Mouse (Mus musculus) stomach, embryonic 15.5 days (tissue): ENCODE data around the gene Olfr1350. TPM values are rescaled to one million over a fixed set of nuclear protein-coding genes. Genes with fewer than 3 reads are reported as not detected.
"Not testable (repeated sequence)": the region's sequence is repeated elsewhere in the genome, so short reads cannot be mapped to it uniquely, and the experiment has no call there.

ENCODE experiments used
- ATAC-seq: fragments of 200-750 bp; cut with Nextera tagmentation; 2 replicates; pipeline ENCODE4 v1.8.0; 2017; ENCODE audit warnings: low read depth, moderate number of reproducible peaks, moderate TSS enrichment; ENCODE audit not compliant: insufficient read depth, low FRiP score
- H3K27ac ChIP-seq: fragments of 300-500 bp; sonication (generic); 2 replicates; pipeline ENCODE4 v1.5.1; 2015; ENCODE audit warnings: mild to moderate bottlenecking, inconsistent platforms
- H3K27me3 ChIP-seq: fragments of 300-500 bp; sonication (generic); replicated peaks from 2 replicates; pipeline ENCODE4 v1.6.1; 2015; ENCODE audit warnings: inconsistent platforms
- H3K36me3 ChIP-seq: fragments of 300-500 bp; sonication (generic); 2 replicates; pipeline ENCODE4 v1.6.1; 2015; ENCODE audit warnings: inconsistent platforms
- H3K4me1 ChIP-seq: fragments of 300-500 bp; sonication (generic); 2 replicates; pipeline ENCODE4 v1.6.1; 2015; ENCODE audit warnings: inconsistent platforms
- H3K4me2 ChIP-seq: fragments of 300-500 bp; sonication (generic); 2 replicates; pipeline ENCODE4 v1.6.1; 2015; ENCODE audit warnings: mild to moderate bottlenecking, inconsistent platforms
- H3K4me3 ChIP-seq: fragments of 300-500 bp; sonication (generic); replicated peaks from 2 replicates; pipeline ENCODE4 v1.5.1; 2015; ENCODE audit warnings: inconsistent platforms
- H3K9ac ChIP-seq: fragments of 300-500 bp; sonication (generic); 2 replicates; pipeline ENCODE4 v1.6.1; 2015; ENCODE audit warnings: inconsistent platforms
- H3K9me3 ChIP-seq: fragments of 300-500 bp; sonication (generic); 2 replicates; pipeline ENCODE4 v1.6.1; 2016; ENCODE audit warnings: inconsistent platforms
- WGBS: fragments of 180-500 bp; shearing (Covaris S2); methylation state at CpG from one replicate; pipeline ENCODE4 v1.1.7; 2015; 5-methylcytosine and 5-hydroxymethylcytosine counted together
- polyA plus RNA-seq: library from polyadenylated mRNA; unstranded; fragments of >200 nt; fragmentation: Nextera tagmentation; extraction: Ambion mirVana; gene quantifications from 2 replicates; pipeline ENCODE4 v1.2.1, GENCODE M21; 2015

Gene Olfr1350
- not detected in 2 replicates for polyA plus RNA-seq

- no peaks in the 10 kb centered on the region for H3K9me3 ChIP-seq
- ATAC-seq = no peak
- no peaks in the 10 kb centered on the region for H3K4me1 ChIP-seq
- H3K27me3 ChIP-seq = no peaks in the 10 kb centered on the region
- H3K4me3 ChIP-seq = no peak within 1 kb of the TSS
- no peak within 1 kb of the TSS for H3K9ac ChIP-seq
- H3K4me2 ChIP-seq = no peak within 1 kb of the TSS
- no peaks in the 10 kb centered on the region for H3K36me3 ChIP-seq
- no peak within 1 kb of the TSS for H3K27ac ChIP-seq
These were observed at the start of gene Olfr1350 for GRCm38 (mm10) chr7:6564541-6564940. TSS of gene Olfr1350 (plus strand) at chr7:6564841.

- no peak overlapping the region for H3K4me2 ChIP-seq
- no peak overlapping the region for H3K9ac ChIP-seq
- no peaks in the 10 kb centered on the region for H3K4me1 ChIP-seq
- H3K4me3 ChIP-seq = no peak overlapping the region
- no peaks in the 10 kb centered on the region for H3K9me3 ChIP-seq
- H3K36me3 ChIP-seq = no peaks in the 10 kb centered on the region
- no peak for ATAC-seq
- no peaks in the 10 kb centered on the region for H3K27me3 ChIP-seq
- WGBS = 31% methylated on average over 1 of the region's 1 CpGs
- no peak overlapping the region for H3K27ac ChIP-seq
These were observed 43.0 kb upstream of the Olfr1350 start for GRCm38 (mm10) chr7:6521666-6522065.

GRCm38 (mm10) chr7:6522850-6523249, 41.8 kb upstream of the Olfr1350 start, which contains the start of gene Olfr1349:
TSS of gene Olfr1349 (minus strand) at chr7:6522950.
- H3K4me1 ChIP-seq = no peaks in the 10 kb centered on the region
- 83% methylated on average over 5 of the region's 5 CpGs for WGBS
- ATAC-seq = no peak
- H3K9ac ChIP-seq = no peak within 1 kb of the TSS
- no peak within 1 kb of the TSS for H3K4me2 ChIP-seq
- H3K27ac ChIP-seq = no peak within 1 kb of the TSS
- no peak within 1 kb of the TSS for H3K4me3 ChIP-seq
- H3K27me3 ChIP-seq = no peaks in the 10 kb centered on the region
- H3K36me3 ChIP-seq = no peaks in the 10 kb centered on the region
- no peaks in the 10 kb centered on the region for H3K9me3 ChIP-seq

GRCm38 (mm10) chr7:6525001-6525400, 39.6 kb upstream of the Olfr1350 start:
- no peak for ATAC-seq
- H3K4me3 ChIP-seq = no peak overlapping the region
- no peak overlapping the region for H3K4me2 ChIP-seq
- H3K9me3 ChIP-seq = no peaks in the 10 kb centered on the region
- no peaks in the 10 kb centered on the region for H3K4me1 ChIP-seq
- H3K27ac ChIP-seq = no peak overlapping the region
- H3K36me3 ChIP-seq = no peaks in the 10 kb centered on the region
- no peaks in the 10 kb centered on the region for H3K27me3 ChIP-seq
- WGBS = 61% methylated on average over 3 of the region's 3 CpGs
- H3K9ac ChIP-seq = no peak overlapping the region

- 69% methylated on average over 5 of the region's 5 CpGs for WGBS
- Histone ChIP-seq H3K9me3 (no peaks in the 10 kb centered on the region), H3K36me3 (no peaks in the 10 kb centered on the region), H3K4me2 (no peak overlapping the region), H3K9ac (no peak overlapping the region), H3K27me3 (no peaks in the 10 kb centered on the region), H3K27ac (no peak overlapping the region), H3K4me3 (no peak overlapping the region), H3K4me1 (no peaks in the 10 kb centered on the region)
- ATAC-seq = no peak
These were observed 38.5 kb upstream of the Olfr1350 start for GRCm38 (mm10) chr7:6526141-6526540.

- Histone ChIP-seq H3K4me1 (no peaks in the 10 kb centered on the region), H3K36me3 (no peaks in the 10 kb centered on the region), H3K9ac (no peak overlapping the region), H3K27ac (no peak overlapping the region), H3K4me2 (no peak overlapping the region), H3K4me3 (no peak overlapping the region), H3K27me3 (no peaks in the 10 kb centered on the region), H3K9me3 (no peaks in the 10 kb centered on the region)
- 50% methylated on average over 8 of the region's 8 CpGs for WGBS
- ATAC-seq = no peak
These were observed 21.6 kb downstream of the Olfr1350 start for GRCm38 (mm10) chr7:6586096-6586759.

GRCm38 (mm10) chr7:6588766-6589165, 24.1 kb downstream of the Olfr1350 start:
- H3K27ac ChIP-seq, H3K9me3 ChIP-seq, H3K4me2 ChIP-seq, ATAC-seq, H3K36me3 ChIP-seq, H3K9ac ChIP-seq, H3K4me3 ChIP-seq, H3K4me1 ChIP-seq, H3K27me3 ChIP-seq: not testable (repeated sequence)
- 83% methylated on average over 13 of the region's 13 CpGs for WGBS

GRCm38 (mm10) chr7:6603331-6603730, 38.7 kb downstream of the Olfr1350 start:
- no peaks in the 10 kb centered on the region for H3K27me3 ChIP-seq
- WGBS = 85% methylated on average over 9 of the region's 9 CpGs
- ATAC-seq = no peak
- no peak overlapping the region for H3K4me3 ChIP-seq
- H3K4me2 ChIP-seq = no peak overlapping the region
- H3K9ac ChIP-seq = no peak overlapping the region
- no peak overlapping the region for H3K27ac ChIP-seq
- no peaks in the 10 kb centered on the region for H3K4me1 ChIP-seq
- no peaks in the 10 kb centered on the region for H3K9me3 ChIP-seq
- H3K36me3 ChIP-seq = no peaks in the 10 kb centered on the region

Other genes with a start within 250 kb of the Olfr1350 start
- gene Zfp583, start 233.6 kb upstream of the Olfr1350 start, polyA plus RNA-seq = 4.5 and 4.8 TPM in 2 replicates
- 1.6 and 2.7 TPM in 2 replicates for gene Gm3854, start 221.1 kb upstream of the Olfr1350 start, polyA plus RNA-seq
- 1.6 and 1.9 TPM in 2 replicates for gene Zfp78, start 201.6 kb upstream of the Olfr1350 start, polyA plus RNA-seq
- 6.9 and 7.6 TPM in 2 replicates for gene Zfp28, start 181.5 kb upstream of the Olfr1350 start, polyA plus RNA-seq
- 0.23 and 0.26 TPM in 2 replicates for gene Smim17, start 166.1 kb upstream of the Olfr1350 start, polyA plus RNA-seq
- gene Gm20715, start 154.6 kb upstream of the Olfr1350 start, polyA plus RNA-seq = not detected in 2 replicates
- not detected in 2 replicates for gene Olfr1344, start 126.2 kb upstream of the Olfr1350 start, polyA plus RNA-seq
- gene Olfr1336, start 108.7 kb upstream of the Olfr1350 start, polyA plus RNA-seq = not detected in 2 replicates
- not detected in 2 replicates for gene Olfr1346, start 97.7 kb upstream of the Olfr1350 start, polyA plus RNA-seq
- not detected in 2 replicates for gene Olfr5, start 77.9 kb upstream of the Olfr1350 start, polyA plus RNA-seq
- gene Olfr1347, start 65.1 kb upstream of the Olfr1350 start, polyA plus RNA-seq = not detected in 2 replicates
- gene Olfr1348, start 56.1 kb upstream of the Olfr1350 start, polyA plus RNA-seq = not detected in 2 replicates
- gene Olfr1349, start 41.9 kb upstream of the Olfr1350 start, polyA plus RNA-seq = not detected in 2 replicates
- gene Zim1, start 131.6 kb downstream of the Olfr1350 start, polyA plus RNA-seq = 5.3 and 6.3 TPM in 2 replicates
- 134 and 157 TPM in 2 replicates for gene Peg3, start 165.6 kb downstream of the Olfr1350 start, polyA plus RNA-seq
- 5.7 and 6.2 TPM in 2 replicates for gene Usp29, start 165.7 kb downstream of the Olfr1350 start, polyA plus RNA-seq